Mouse (Mus musculus) megakaryocyte-erythroid progenitor cell, adult 5-6 weeks (primary cell): Measurements from ENCODE around the gene Lep. TPM values are rescaled to one million over a fixed set of nuclear protein-coding genes. Genes with fewer than 3 reads are reported as not detected.

ENCODE experiments used
- ATAC-seq: replicated peaks from 2 replicates; pipeline ENCODE4 v1.8.0; 2016; ENCODE audit warnings: mild to moderate bottlenecking, inconsistent platforms; ENCODE audit not compliant: severe bottlenecking, poor library complexity, low FRiP score, low TSS enrichment
- total RNA-seq, 2 experiments: library from RNA; stranded (forward) in 1 of 2; stranded (reverse) in 1 of 2; fragments of 200-1000, 215-1000 nt in 1 of 2; fragments of >200 nt in 1 of 2; fragmentation: Nextera tagmentation in 1 of 2; gene quantifications; 2 replicates each; pipeline ENCODE4 v1.2.3; 2014 to 2017

The Lep gene
- not detected in 2 replicates for total RNA-seq (2014; fragmentation: Nextera tagmentation)
- not detected in 2 replicates for total RNA-seq (2017)

GRCm38 (mm10) chr6:29059846-29060685, at the start of gene Lep:
TSS of gene Lep (plus strand) at chr6:29060220.
- no peak for ATAC-seq

GRCm38 (mm10) chr6:29011651-29012050, 48.4 kb upstream of the Lep start:
- ATAC-seq = no peak

DNA sequence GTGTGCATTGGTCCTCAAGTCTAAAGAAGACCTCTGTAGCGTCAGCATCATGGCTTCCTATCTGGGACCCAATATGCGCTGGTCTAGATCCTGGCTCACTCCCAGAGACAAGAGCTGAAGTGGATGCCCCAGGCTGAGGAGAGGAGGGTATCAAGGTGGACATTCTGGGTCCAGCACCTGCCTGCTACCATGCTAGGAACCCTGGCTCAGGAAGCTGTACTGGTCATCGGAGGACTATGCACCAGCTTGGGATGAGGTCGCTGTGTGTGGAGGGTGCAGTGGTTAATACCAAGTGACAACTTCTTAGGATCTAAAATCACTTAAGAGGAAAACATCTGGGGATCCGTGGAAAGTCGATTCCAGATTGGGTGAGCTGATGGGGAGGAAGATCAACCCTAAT, 46.8 kb upstream of the Lep start:
- no peak for ATAC-seq

DNA sequence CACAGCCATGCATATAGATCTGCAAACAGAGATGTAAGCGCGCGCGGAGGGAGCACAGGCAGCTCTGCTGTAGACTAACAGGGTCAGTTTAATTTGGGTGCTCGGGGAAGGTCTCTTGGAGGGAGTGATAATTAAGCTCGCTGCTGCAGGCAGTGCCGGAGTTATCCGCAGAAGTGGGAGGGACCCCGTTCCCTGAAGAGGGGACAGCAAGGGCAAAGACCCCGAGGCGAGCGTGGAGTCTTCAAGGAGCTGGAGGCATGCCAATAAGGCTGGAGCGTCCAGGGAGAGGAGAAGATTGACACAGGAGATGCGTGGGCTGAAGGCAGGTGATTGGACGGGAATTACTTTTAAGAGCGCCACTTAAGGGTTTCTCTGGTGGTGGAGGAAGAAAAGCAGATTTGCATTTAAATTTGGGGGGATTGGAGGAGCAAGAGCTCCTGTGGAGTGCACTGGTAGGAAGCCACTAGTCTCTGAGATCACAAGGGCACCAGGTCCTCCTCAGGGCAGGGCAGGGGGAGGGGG, 43.1 kb upstream of the Lep start:
- ATAC-seq = no peak

- no peak for ATAC-seq
These were observed 40.0 kb upstream of the Lep start for GRCm38 (mm10) chr6:29019756-29020720.

DNA sequence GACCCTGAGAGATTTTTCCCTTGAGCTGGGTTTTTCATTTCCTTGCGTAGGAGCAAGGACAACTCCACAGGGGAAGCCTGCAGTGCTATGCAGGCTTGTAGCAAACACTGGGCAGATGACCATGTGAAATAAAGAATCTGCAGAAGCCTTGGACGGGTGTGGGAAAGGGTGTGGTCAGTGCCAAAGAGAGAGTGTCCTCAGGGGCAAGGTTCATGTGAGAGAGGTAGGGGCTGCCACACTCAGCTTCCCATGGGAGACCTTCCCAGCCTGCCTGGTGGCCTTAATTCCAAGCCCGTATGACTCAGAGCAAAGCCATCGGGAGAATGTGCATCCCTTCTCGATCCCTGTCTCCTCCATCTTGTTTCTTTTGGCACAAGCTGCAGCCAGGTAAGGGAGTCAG, 39.1 kb upstream of the Lep start:
- ATAC-seq = no peak

- no peak for ATAC-seq
These were observed 38.5 kb upstream of the Lep start for GRCm38 (mm10) chr6:29021501-29021900.

DNA sequence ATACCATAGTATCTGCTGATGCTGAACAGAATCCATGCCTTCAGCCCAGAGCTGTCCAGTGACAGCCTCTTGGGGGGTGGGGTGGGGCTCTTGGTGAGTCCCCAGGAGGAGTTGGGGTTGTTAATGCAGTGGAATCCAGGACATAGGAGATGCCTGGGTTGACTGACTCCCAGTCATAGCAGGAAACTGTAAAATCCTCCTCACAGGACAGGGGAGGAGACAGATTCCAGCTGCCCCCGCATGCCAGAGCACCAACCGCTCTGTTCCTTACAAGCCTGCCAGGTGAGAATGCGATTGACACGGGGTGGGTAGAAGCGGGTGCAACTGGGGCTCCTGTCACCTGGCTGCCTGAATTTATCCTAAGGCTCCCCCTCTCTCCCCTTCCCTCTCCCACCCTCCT, 37.9 kb upstream of the Lep start:
- ATAC-seq = no peak

- peak; percentile 60; the same call in 1 of the 2 replicates for ATAC-seq
These were observed 36.6 kb upstream of the Lep start for GRCm38 (mm10) chr6:29023206-29023967.

DNA sequence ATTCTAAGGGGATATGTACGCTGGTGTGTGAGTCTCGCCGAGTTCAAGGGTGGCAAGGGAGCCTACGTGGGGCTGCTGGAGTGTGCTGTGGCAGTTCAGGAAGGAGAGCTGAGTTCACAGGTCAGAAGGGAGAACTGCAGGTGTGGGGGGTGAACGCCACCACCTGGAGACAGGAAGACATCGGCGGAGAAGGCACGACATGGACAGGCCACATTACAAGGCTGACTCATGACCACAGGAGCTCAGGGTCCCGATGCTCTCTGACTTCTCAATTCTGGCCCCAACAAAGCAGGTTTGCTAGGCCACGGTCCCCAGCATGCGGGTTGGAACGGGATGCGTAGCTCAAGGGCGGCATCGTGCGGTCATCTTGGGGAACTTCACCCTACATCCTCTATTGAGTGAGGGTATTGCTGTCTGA, 36.0 kb upstream of the Lep start:
- ATAC-seq = peak; percentile 91

GRCm38 (mm10) chr6:29025796-29026482, 34.1 kb upstream of the Lep start:
- no peak for ATAC-seq

- no peak for ATAC-seq
These were observed 33.3 kb upstream of the Lep start for GRCm38 (mm10) chr6:29026766-29027165.

GRCm38 (mm10) chr6:29028129-29028528, 31.9 kb upstream of the Lep start:
- no peak for ATAC-seq

- no peak for ATAC-seq
These were observed 30.5 kb upstream of the Lep start for GRCm38 (mm10) chr6:29029521-29029920.

DNA sequence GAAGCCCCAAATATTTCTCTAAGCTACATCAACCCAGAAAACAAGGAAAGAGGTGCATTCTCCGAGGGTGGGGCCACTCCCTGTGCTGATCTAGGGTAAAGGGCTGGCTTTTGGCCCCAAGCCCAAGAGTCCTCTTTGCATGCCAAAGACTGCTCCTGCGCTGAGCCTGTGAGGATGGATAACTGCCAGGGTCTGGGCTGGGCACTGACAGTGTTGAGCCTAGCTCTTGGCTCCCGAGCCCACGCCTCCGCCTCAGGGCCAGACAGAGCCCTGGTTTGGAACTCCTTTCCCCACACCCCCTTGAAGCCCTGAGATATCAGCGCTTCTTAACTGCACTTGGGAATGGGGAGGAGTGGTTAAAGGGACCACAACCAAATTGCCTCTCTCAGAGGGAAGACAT, 28.8 kb upstream of the Lep start:
- no peak for ATAC-seq

- ATAC-seq = no peak
These were observed 28.2 kb upstream of the Lep start for GRCm38 (mm10) chr6:29031704-29032310.

GRCm38 (mm10) chr6:29032411-29032810, 27.6 kb upstream of the Lep start:
- ATAC-seq = no peak

- no peak for ATAC-seq
These were observed 25.9 kb upstream of the Lep start for GRCm38 (mm10) chr6:29033981-29034646.
